Mouse (Mus musculus) right cerebral cortex, adult 18-20 months (tissue): ENCODE results near the gene Zdhhc8.
"Not testable (repeated sequence)": the region's sequence is repeated elsewhere in the genome, so short reads cannot be mapped to it uniquely, and the experiment has no call there.

Source experiments
- DNase-seq: peaks from one replicate; pipeline ENCODE4 v3.0.0; 2022; ENCODE audit warnings: mixed read lengths

The Zdhhc8 gene

GRCm38 (mm10) chr16:18230617-18231016, 4.3 kb downstream of the Zdhhc8 start:
- no peak for DNase-seq

GRCm38 (mm10) chr16:18229622-18230021, 5.3 kb downstream of the Zdhhc8 start:
- DNase-seq: peak; percentile 93

- no peak for DNase-seq
Observed at GRCm38 (mm10) chr16:18228856-18229255, 6.1 kb downstream of the Zdhhc8 start.

- DNase-seq: no peak
Observed at GRCm38 (mm10) chr16:18227897-18228422, 7.0 kb downstream of the Zdhhc8 start.

GRCm38 (mm10) chr16:18227187-18227586, 7.7 kb downstream of the Zdhhc8 start:
- DNase-seq: no peak

GRCm38 (mm10) chr16:18222188-18222587, 12.7 kb downstream of the Zdhhc8 start:
- DNase-seq: no peak

GRCm38 (mm10) chr16:18221543-18221898, 13.4 kb downstream of the Zdhhc8 start:
- no peak for DNase-seq

- DNase-seq: no peak
Observed at GRCm38 (mm10) chr16:18220856-18221542, 13.9 kb downstream of the Zdhhc8 start.

DNA sequence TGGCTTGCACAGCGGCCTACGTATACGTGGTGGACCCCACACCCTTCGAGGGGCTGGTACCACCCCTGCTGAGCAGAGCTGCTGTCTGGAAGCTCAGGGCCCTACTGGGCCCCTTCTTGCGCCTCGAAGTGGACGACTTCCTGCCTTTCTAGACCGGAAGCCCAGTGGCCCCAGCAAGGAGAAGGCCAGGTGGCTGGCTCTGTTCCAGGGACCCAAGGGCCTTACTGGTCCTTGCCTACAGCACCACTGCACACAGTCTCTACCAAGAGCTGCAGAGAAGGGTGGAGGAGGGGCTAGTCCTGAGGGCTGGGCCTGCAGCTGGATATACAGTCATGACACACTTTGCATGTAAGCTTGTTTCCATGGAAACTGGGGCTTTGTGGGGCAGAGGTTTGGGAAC, 14.9 kb downstream of the Zdhhc8 start:
- DNase-seq: no peak

GRCm38 (mm10) chr16:18218580-18218996, 16.3 kb downstream of the Zdhhc8 start:
- DNase-seq: no peak

DNA sequence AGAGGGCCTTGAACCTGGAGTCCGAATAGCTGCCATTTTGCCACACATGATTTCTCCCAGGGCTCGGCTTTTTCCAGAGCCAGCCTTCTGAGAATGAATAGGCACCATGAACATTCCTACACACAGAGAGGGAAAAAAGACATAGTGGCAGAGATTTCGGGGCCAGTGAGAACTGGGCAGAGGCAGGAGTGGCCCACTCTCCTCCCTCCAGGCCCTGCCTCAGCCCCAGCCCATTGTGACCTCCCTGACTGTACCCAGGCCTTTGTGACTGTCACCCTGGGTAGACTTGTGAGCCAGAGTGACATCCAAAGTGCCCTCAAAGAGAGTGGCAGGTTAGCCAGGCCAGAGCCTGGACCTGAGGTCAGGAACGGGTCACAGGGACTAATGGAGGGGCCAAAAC, 17.4 kb downstream of the Zdhhc8 start, which contains the start of gene Ccdc188:
Ccdc188 (plus strand) TSS at position 301 of the 400 bp plus-strand sequence.
- DNase-seq: no peak

- no peak for DNase-seq
Observed at GRCm38 (mm10) chr16:18214858-18215257, 20.1 kb downstream of the Zdhhc8 start.

DNA sequence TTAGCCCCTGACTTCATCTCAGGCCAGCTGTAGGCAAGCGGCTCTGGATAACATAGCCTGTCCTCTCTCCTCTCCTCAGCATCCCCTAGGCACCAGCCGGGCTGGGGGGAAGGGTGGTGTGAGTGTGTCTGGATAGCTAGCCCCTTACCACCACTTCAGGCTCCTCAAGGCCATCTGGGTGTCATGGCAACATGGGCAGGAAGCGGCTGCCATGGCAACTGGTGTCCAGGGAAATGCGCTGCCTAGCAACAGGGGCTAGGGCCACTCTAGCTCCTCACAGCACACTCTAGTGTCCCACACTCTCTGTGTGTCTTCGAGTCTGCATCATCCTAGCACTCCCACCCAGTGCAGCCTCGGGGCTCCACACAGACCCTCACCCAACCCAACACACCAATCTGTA, 21.2 kb downstream of the Zdhhc8 start:
- peak; percentile 68 for DNase-seq

GRCm38 (mm10) chr16:18211417-18212171, 23.3 kb downstream of the Zdhhc8 start:
- DNase-seq: peak; percentile 88

DNA sequence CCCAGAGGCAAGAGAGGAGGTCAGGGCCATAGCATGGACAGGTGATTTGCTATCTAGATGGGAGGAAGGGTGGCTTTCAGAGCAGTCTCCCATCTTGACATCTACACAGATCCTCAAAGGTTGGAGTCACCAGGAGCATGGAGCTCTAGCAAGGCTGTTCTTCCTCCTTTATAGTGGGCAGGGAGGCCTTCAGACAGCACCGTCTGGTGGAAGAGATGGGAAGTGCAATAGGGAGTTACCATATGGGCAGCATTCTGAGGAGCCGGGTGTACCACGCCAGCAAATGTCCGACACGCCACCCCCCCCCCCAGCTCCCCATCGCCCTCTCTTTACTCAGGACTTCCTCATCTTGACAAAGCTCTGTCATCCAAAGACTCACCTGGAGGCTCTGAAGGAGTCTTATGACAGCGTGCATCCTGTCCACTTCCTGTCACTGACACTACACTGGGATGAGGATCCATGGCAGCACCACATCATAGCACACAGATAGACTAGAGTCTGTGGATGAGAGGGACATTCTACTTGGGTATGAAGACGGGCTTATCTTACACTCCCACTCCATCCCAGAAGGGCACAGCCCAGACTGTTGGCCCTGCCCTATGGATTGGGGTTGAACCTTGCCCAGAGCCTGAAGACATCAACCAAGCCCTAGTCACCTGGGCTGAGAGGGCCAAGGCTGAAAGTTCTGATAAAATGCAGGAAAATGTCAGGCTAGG, 24.1 kb downstream of the Zdhhc8 start:
- peak; percentile 77 for DNase-seq

DNA sequence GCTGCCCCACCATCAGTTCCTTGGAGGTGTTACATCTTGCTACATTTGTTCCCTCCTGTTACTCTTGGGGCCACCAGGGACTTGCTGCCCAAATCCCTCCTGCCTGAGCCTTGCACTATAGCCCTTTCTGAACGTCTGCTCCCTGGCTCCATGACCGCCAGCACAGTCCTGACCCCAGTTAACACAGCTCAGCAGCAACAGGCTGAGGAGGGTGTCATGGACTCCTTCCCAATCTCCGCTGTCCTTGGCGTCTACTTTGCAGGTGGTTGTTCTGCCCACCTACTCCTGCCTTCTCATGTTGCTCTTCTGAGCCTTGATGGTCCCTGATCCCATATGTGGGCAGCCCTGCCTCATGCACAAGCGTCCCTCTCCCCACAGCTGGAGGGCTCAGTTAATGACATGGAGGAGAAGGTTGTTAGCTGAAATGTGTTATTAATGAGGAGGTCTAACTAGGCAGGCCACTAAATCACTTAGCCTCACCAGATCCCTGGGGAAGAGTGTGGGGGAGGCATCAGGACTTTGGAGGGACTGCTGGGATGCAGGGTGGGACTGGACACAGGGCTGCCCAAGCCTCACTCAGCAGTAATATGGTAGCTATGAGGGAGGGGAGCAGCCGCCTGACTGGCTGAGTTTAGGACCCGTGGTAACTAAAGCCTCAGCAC, 31.4 kb downstream of the Zdhhc8 start:
- no peak for DNase-seq

DNA sequence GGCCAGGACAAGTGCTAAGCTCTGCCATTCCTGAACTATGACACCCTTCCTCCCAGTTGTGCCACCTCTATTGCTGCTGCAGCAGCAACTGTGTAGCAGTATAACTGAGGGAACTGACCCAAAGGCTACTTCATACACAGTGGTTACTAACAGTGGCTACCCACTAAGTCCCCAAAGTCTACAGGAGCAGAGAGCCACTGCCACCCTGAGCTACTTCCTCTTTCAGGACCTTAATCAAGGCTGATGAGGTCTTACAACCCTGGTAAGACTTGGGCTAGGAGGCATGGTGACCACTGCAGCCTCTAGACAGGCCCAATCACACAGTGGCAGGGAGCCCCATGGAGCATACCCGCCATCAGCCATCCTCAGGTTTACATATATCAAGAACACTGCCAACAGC, 32.9 kb downstream of the Zdhhc8 start:
- DNase-seq: no peak

DNA sequence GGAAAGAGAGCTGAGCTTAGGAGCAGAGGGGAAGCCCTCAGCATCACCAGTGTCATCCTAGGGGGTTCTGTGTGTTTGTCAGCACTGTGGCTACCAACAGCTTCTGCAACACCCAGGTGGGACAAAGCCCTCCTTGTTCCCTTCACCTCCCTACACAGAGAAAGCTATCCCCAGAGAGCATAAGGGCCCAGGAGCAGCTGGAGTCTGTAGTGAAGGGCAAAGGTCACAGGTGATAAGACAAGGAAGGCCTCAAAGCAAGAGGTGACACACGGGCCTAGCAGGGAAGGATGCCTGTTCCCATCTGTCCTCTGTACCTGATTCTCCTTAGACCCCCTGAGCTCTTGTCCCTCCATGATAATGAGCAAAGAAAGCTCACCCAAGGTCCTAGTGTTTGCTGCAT, 33.3 kb downstream of the Zdhhc8 start:
- DNase-seq: no peak

GRCm38 (mm10) chr16:18200062-18200461, 34.9 kb downstream of the Zdhhc8 start:
- no peak for DNase-seq

GRCm38 (mm10) chr16:18198365-18199098, 36.4 kb downstream of the Zdhhc8 start:
- no peak for DNase-seq

DNA sequence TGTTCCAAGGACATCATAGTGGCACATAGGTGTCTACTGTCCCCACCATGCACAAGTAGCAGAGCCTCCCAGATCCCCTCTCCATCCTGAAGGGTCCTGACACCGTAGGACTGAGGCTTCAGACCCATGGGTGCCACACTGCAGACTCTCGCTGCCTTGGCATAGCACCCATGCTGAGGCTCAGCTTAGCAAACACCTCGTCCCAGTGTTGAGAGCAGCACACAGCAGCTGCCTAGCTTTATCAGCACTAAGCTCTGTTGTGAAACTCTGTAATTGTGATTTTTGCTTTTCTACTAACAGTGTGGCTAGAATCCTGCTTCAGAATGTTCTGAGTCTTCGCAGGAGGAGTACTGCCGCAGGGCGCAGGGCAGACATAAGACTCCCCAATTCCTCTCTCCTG, 37.1 kb downstream of the Zdhhc8 start:
- DNase-seq: no peak

- DNase-seq: not testable (repeated sequence)
Observed at GRCm38 (mm10) chr16:18195561-18195960, 39.4 kb downstream of the Zdhhc8 start.
